Mouse (Mus musculus) heart, embryonic 14.5 days (tissue): Measurements from ENCODE around the gene Sult5a1. TPM values are rescaled to one million over a fixed set of nuclear protein-coding genes. Genes with fewer than 3 reads are reported as not detected.

Experiments used
- ATAC-seq: fragments of 200-750 bp; cut with Nextera tagmentation; 2 replicates; pipeline ENCODE4 v1.8.0; 2017; ENCODE audit warnings: low read depth, moderate TSS enrichment; ENCODE audit not compliant: insufficient number of reproducible peaks, insufficient read depth, low FRiP score
- H3K27ac ChIP-seq, 2 experiments: fragments of 200-500 bp in 1 of 2; fragments of 300-500 bp in 1 of 2; sonication (generic) in 1 of 2; replicated peaks in 1 of 2; 2 replicates each; pipeline ENCODE4 v1.5.1; 2012 to 2014; ENCODE audit warnings: low read depth in 2 of 2, low read length in 2 of 2, control low read depth in 1 of 2, mild to moderate bottlenecking in 1 of 2, mixed read lengths in 1 of 2; ENCODE audit not compliant: control insufficient read depth in 1 of 2, insufficient read depth in 1 of 2
- H3K27me3 ChIP-seq: fragments of 300-500 bp; sonication (generic); 2 replicates; pipeline ENCODE4 v1.6.1; 2014; ENCODE audit warnings: mild to moderate bottlenecking, low read length, control low read depth; ENCODE audit not compliant: control insufficient read depth, insufficient read depth
- H3K36me3 ChIP-seq: fragments of 300-500 bp; sonication (generic); 2 replicates; pipeline ENCODE4 v1.6.1; 2014; ENCODE audit warnings: mild to moderate bottlenecking, control low read depth, low read length, mixed read lengths; ENCODE audit not compliant: control insufficient read depth, insufficient read depth
- H3K4me1 ChIP-seq, 2 experiments: fragments of 200-500 bp in 1 of 2; fragments of 300-500 bp in 1 of 2; sonication (generic) in 1 of 2; 2 replicates each; pipeline ENCODE4 v1.6.1; 2012 to 2014; ENCODE audit warnings: low read length in 2 of 2, control low read depth in 1 of 2, mixed read lengths in 1 of 2; ENCODE audit not compliant: control insufficient read depth in 2 of 2, insufficient read depth in 2 of 2
- H3K4me2 ChIP-seq: fragments of 300-500 bp; sonication (generic); 2 replicates; pipeline ENCODE4 v1.6.1; 2014; ENCODE audit warnings: mild to moderate bottlenecking, low read length
- H3K4me3 ChIP-seq, 2 experiments: fragments of 200-500 bp in 1 of 2; fragments of 300-500 bp in 1 of 2; sonication (generic) in 1 of 2; 2 replicates each; pipeline ENCODE4 v1.5.1; 2012 to 2014; ENCODE audit warnings: low read length in 2 of 2, mild to moderate bottlenecking in 2 of 2, control low read depth in 1 of 2, low read depth in 1 of 2, moderate library complexity in 1 of 2; ENCODE audit not compliant: control insufficient read depth in 1 of 2, insufficient read depth in 1 of 2
- H3K9ac ChIP-seq: fragments of 300-500 bp; sonication (generic); 2 replicates; pipeline ENCODE4 v1.6.1; 2014; ENCODE audit warnings: mild to moderate bottlenecking, low read length
- H3K9me3 ChIP-seq: fragments of 300-500 bp; sonication (generic); 2 replicates; pipeline ENCODE4 v1.6.1; 2016; ENCODE audit warnings: low read length, control low read depth; ENCODE audit not compliant: control insufficient read depth
- WGBS: fragments of 180-500 bp; shearing (Covaris S2); extraction: QIAGEN DNeasy Blood & Tissue Kit; methylation state at CpG from one replicate; pipeline ENCODE4 v1.1.7; 2014; 5-methylcytosine and 5-hydroxymethylcytosine counted together
- microRNA-seq: library from miRNA; unstranded; fragments of <30 nt; microRNA quantifications from one replicate; pipeline ENCODE4, GENCODE M21; 2016
- polyA plus RNA-seq: library from polyadenylated mRNA; unstranded; fragments of >200 nt; fragmentation: Nextera tagmentation; extraction: Ambion mirVana; gene quantifications from 2 replicates; pipeline ENCODE4 v1.2.1, GENCODE M21; 2014

Sult5a1 gene
- polyA plus RNA-seq, 1 experiment from 2014 or later: 6.0 TPM

DNA sequence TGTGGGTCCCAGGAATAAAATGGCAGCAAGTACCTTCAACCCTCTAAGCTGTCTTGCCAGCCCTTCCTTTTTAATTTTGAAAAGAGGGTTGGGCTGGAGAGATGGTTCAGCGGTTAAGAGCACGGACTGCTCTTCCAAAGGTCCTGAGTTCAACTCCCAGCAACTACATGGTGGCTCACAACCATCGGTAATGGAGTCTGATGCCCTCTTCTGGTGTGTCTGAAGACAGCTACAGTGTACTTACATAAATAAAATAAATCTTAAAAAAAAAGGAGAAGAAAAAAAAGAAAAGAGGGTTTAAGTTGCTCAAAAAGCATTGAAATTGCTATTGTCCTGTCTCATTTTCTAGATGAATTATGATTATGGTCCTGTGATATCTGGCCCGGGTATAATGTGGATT lies 56.9 kb downstream of the Sult5a1 start:
- peaks cover 47% of the 10 kb centered on the region for H3K36me3 ChIP-seq
- peak overlapping the region; percentile 91 for H3K4me2 ChIP-seq
- no peak for ATAC-seq
- no peak overlapping the region for H3K27ac ChIP-seq
- H3K9ac ChIP-seq: no peak overlapping the region; the same call in 1 of the 2 replicates
- H3K9me3 ChIP-seq: no peaks in the 10 kb centered on the region
- H3K4me3 ChIP-seq: no peak overlapping the region
- H3K27me3 ChIP-seq: no peaks in the 10 kb centered on the region
- peaks cover 5 to 13% of the 10 kb centered on the region in 2 experiments for H3K4me1 ChIP-seq
- 75% methylated on average over 4 of the region's 4 CpGs for WGBS

DNA sequence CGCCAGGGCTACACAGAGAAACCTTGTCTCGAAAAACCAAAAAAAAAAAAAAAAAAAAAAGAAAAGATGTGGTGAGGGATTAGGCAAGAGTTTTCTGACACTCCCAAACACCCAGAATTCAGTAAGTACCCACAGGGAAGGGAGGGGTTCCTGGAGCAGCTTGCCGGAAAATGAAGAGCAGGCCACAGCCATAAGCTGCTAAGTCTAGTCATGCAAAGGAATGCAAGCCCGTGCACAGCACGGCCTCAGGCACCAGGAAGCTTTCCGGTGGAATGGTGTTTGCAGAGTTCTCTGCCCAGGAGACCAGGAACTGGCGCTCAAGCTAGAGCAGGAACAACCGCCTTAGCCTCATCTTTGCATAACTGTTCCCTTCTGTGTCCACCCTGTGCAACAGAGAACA lies 57.8 kb downstream of the Sult5a1 start:
- Histone ChIP-seq H3K4me2 (no peak overlapping the region), H3K4me3 (no peak overlapping the region), H3K4me1 (peaks cover 5 to 13% of the 10 kb centered on the region in 2 experiments), H3K27me3 (no peaks in the 10 kb centered on the region), H3K9ac (no peak overlapping the region), H3K27ac (no peak overlapping the region), H3K9me3 (no peaks in the 10 kb centered on the region), H3K36me3 (peaks cover 47% of the 10 kb centered on the region)
- WGBS: 50% methylated on average over 8 of the region's 8 CpGs
- ATAC-seq: no peak

DNA sequence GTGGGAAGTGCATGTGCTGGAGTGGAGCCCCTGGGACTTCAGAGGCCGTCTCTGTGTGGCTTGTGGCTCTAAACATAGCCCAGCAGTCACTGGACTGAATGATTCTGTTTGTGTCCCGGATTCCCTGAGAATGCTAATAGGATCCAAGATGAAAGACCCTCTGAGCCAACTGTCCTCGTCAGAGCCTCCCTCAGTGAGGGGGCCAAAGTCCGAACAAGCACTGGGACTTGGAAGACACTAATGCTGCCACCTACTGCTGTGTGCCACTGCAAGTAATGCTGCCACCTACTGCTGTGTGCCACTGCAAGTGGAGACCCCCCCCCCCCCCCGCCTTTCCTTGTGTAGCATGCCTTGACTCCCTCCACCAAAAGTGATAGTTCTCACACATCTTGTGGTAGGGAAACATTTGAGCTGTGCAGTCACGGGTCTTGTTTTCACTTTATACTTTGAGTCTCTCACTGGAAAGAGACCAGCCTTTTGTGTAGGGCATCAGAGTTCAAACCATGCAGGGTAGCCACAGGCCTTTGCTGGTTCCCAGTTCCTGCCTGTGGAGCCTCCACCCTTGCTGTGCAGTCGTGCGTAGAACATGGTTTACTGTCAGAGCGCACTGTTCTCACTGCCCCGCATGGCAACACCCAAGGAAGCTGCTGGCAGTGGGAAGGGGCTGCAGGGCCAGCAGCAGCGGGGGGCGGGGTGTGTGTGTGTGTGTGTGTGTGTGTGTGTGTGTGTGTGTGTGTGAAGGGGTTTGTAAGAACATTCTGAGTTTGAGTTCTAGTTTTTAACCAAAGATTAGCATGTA lies 60.1 kb downstream of the Sult5a1 start:
- no peak for ATAC-seq
- Histone ChIP-seq H3K9me3 (no peaks in the 10 kb centered on the region), H3K27me3 (no peaks in the 10 kb centered on the region), H3K36me3 (peaks cover 48% of the 10 kb centered on the region), H3K4me3 (no peak overlapping the region), H3K9ac (no peak overlapping the region), H3K4me2 (no peak overlapping the region), H3K4me1 (peaks cover 0 to 4% of the 10 kb centered on the region in 2 experiments; a peak in 1 of 4 replicates), H3K27ac (no peak overlapping the region)
- WGBS: 82% methylated on average over 11 of the region's 12 CpGs

DNA sequence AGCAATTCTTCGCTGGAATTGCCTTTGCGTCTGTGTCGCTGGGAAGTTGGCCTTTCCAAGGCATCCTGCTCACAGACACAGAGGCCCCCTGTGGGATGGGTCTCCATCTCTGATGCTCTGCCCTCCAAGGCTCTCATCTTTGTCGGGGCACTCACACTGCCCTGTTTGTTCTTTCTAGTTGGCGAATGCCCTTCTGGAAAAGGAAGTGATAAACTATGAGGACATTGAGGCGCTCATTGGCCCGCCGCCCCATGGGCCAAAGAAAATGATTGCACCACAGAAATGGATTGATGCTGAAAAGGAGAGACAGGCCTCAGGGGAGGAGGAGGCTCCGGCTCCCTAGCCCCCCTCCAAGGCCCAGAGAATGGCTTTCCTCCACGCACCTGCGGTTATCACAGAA lies 60.9 kb downstream of the Sult5a1 start:
- ATAC-seq: no peak
- H3K9ac ChIP-seq: no peak overlapping the region
- peaks cover 54% of the 10 kb centered on the region for H3K36me3 ChIP-seq
- H3K27me3 ChIP-seq: no peaks in the 10 kb centered on the region
- H3K27ac ChIP-seq: no peak overlapping the region
- H3K4me3 ChIP-seq: no peak overlapping the region
- WGBS: 85% methylated on average over 11 of the region's 11 CpGs
- no peak overlapping the region for H3K4me2 ChIP-seq
- H3K4me1 ChIP-seq: peaks cover 0 to 4% of the 10 kb centered on the region in 2 experiments; a peak in 1 of 4 replicates
- H3K9me3 ChIP-seq: no peaks in the 10 kb centered on the region

Small RNAs within 50 kb of the gene (microRNA-seq; reads per million reads assigned to microRNA genes)
- gene Mir7079: not detected
- gene Mir7080: not detected

Other genes starting within 250 kb of the Sult5a1 start
- 63.3 and 68.2 TPM in 2 replicates for gene Ankrd11, start 116.0 kb downstream of the Sult5a1 start, polyA plus RNA-seq
- gene Spg7, start 95.4 kb downstream of the Sult5a1 start, polyA plus RNA-seq: 64.5 and 64.7 TPM in 2 replicates
- 1,025 and 1,098 TPM in 2 replicates for gene Rpl13, start 56.0 kb downstream of the Sult5a1 start, polyA plus RNA-seq
- 0.08 and 0.14 TPM in 2 replicates for gene Cpne7, start 40.9 kb downstream of the Sult5a1 start, polyA plus RNA-seq
- 4.0 and 4.2 TPM in 2 replicates for gene Dpep1, start 27.9 kb upstream of the Sult5a1 start, polyA plus RNA-seq
- gene Chmp1a, start 54.4 kb upstream of the Sult5a1 start, polyA plus RNA-seq: 71.2 and 77.7 TPM in 2 replicates
- 3.7 TPM in 2 replicates for gene Spata33, start 54.5 kb upstream of the Sult5a1 start, polyA plus RNA-seq
- gene Cdk10, start 66.5 kb upstream of the Sult5a1 start, polyA plus RNA-seq: 17.1 and 20.7 TPM in 2 replicates
- 1.9 and 2.8 TPM in 2 replicates for gene Spata2l, start 77.9 kb upstream of the Sult5a1 start, polyA plus RNA-seq
- gene Zfp276, start 95.9 kb upstream of the Sult5a1 start, polyA plus RNA-seq: 13.0 and 15.5 TPM in 2 replicates
- 20.5 and 21.1 TPM in 2 replicates for gene Vps9d1, start 96.0 kb upstream of the Sult5a1 start, polyA plus RNA-seq
- 16.5 and 19.4 TPM in 2 replicates for gene Fanca, start 160.3 kb upstream of the Sult5a1 start, polyA plus RNA-seq
- 0.77 and 0.85 TPM in 2 replicates for gene Spire2, start 174.4 kb upstream of the Sult5a1 start, polyA plus RNA-seq
- gene Tcf25, start 215.4 kb upstream of the Sult5a1 start, polyA plus RNA-seq: 149 and 163 TPM in 2 replicates
- 0.07 TPM in 1 of 2 replicates, not detected in the other for gene Mc1r, start 248.8 kb upstream of the Sult5a1 start, polyA plus RNA-seq